Mouse (Mus musculus) lung, postnatal 0 days (tissue): ENCODE measurements around the gene Clcn6. TPM values are rescaled to one million over a fixed set of nuclear protein-coding genes. Genes with fewer than 3 reads are reported as not detected.
A peak's percentile ranks its signal among the peaks of the same experiment; 100 is the strongest.

Experiments used
- ATAC-seq: fragments of 200-750 bp; cut with Nextera tagmentation; 2 replicates; pipeline ENCODE4 v1.8.0; 2017; ENCODE audit warnings: moderate library complexity
- DNase-seq: peaks from one replicate; pipeline ENCODE4 v3.0.0-alpha.2; 2016; ENCODE audit warnings: low spot score
- H3K27ac ChIP-seq: fragments of 300-500 bp; sonication (generic); 2 replicates; pipeline ENCODE4 v1.5.1; 2014; ENCODE audit warnings: antibody characterized with exemption, mild to moderate bottlenecking, low read length, mixed read lengths
- H3K27me3 ChIP-seq: fragments of 300-500 bp; sonication (generic); replicated peaks from 2 replicates; pipeline ENCODE4 v1.6.1; 2014; ENCODE audit warnings: low read length, mixed read lengths; ENCODE audit not compliant: insufficient read depth
- H3K36me3 ChIP-seq: fragments of 300-500 bp; sonication (generic); 2 replicates; pipeline ENCODE4 v1.6.1; 2014; ENCODE audit warnings: low read length, mixed read lengths; ENCODE audit not compliant: insufficient read depth
- H3K4me1 ChIP-seq: fragments of 300-500 bp; sonication (generic); 2 replicates; pipeline ENCODE4 v1.6.1; 2014; ENCODE audit warnings: antibody characterized with exemption, low read depth, low read length, mixed read lengths; ENCODE audit not compliant: insufficient read depth
- H3K4me2 ChIP-seq: fragments of 300-500 bp; sonication (generic); replicated peaks from 2 replicates; pipeline ENCODE4 v1.6.1; 2014; ENCODE audit warnings: low read depth, mild to moderate bottlenecking, low read length, moderate library complexity, mixed read lengths
- H3K4me3 ChIP-seq: fragments of 300-500 bp; sonication (generic); 2 replicates; pipeline ENCODE4 v1.5.1; 2014; ENCODE audit warnings: low read depth, low read length
- H3K9ac ChIP-seq: fragments of 300-500 bp; sonication (generic); replicated peaks from 2 replicates; pipeline ENCODE4 v1.6.1; 2014; ENCODE audit warnings: low read depth, mild to moderate bottlenecking
- H3K9me3 ChIP-seq: fragments of 300-500 bp; sonication (generic); 2 replicates; pipeline ENCODE4 v1.6.1; 2016; ENCODE audit warnings: low read length, mixed read lengths
- CTCF ChIP-seq: IDR thresholded peaks from 2 replicates; pipeline ENCODE4 v1.5.1; 2016; ENCODE audit warnings: antibody characterized with exemption, mild to moderate bottlenecking
- EP300 ChIP-seq: IDR thresholded peaks from 2 replicates; pipeline ENCODE4 v1.6.1; 2016; ENCODE audit warnings: antibody characterized with exemption, mild to moderate bottlenecking, control low read depth
- WGBS: fragments of 180-500 bp; shearing (Covaris S2); extraction: QIAGEN DNeasy Blood & Tissue Kit; methylation state at CpG from one replicate; pipeline ENCODE4 v1.1.7; 2014; 5-methylcytosine and 5-hydroxymethylcytosine counted together
- polyA plus RNA-seq: library from polyadenylated mRNA; unstranded; fragments of >200 nt; fragmentation: Nextera tagmentation; extraction: Ambion mirVana; gene quantifications from 2 replicates; pipeline ENCODE4 v1.2.1, GENCODE M21; 2015

Gene Clcn6
- polyA plus RNA-seq, 1 experiment from 2014 or later = 4.1 TPM

DNA sequence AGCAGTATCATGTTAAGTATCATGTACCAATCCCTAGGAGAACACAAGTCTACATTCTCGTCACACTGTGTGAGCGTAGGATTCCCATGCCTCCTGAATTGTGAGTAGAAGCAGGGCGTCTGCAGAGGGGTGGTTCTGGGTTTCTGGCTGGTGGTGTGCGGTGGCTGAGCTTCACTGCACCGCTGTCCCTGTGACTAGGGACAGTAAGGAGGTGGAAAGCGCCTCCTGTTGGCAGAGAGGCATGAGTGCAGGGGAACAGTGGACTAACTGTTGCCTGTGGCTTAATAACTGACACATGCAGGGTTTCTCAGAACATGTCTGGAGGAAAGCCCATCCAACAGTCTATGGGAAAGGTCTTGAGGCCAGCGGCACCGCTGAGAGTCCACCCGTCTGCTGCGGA is 23.2 kb downstream of the Clcn6 start:
- H3K4me3 ChIP-seq = no peak overlapping the region
- ATAC-seq = no peak
- no peak overlapping the region for H3K4me2 ChIP-seq
- no peak overlapping the region for H3K27ac ChIP-seq
- no peak overlapping the region for H3K9ac ChIP-seq
- no peaks in the 10 kb centered on the region for H3K4me1 ChIP-seq
- H3K9me3 ChIP-seq = no peaks in the 10 kb centered on the region
- H3K36me3 ChIP-seq = peaks cover 65% of the 10 kb centered on the region
- no peaks in the 10 kb centered on the region for H3K27me3 ChIP-seq
- 84% methylated on average over 10 of the region's 10 CpGs for WGBS
- TF ChIP-seq CTCF (peak; percentile 58), EP300 (no peak)
- no peak for DNase-seq

DNA sequence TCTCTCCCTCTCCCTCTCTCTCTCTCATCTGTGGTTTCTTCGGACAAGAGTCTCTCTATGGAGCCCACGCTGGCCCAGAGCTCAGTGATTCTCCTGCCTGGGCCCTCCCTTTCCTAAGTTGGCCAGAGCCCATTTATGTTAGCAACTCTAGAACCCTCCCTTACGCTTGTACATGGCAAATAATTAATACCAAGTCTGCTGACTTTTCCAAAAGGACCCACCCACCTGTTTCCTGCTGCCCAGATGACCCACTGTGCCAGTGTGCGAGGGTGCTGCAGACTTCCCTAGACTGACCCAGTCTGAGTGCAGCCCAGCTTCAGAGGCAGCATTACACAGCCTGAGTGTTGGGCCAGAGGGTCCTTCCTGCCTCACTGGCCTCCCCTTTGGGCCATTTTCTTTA is 26.4 kb downstream of the Clcn6 start:
- H3K27ac ChIP-seq = no peak overlapping the region
- DNase-seq (no peak), ATAC-seq (no peak)
- H3K4me3 ChIP-seq = no peak overlapping the region
- H3K9ac ChIP-seq = no peak overlapping the region
- no peak overlapping the region for H3K4me2 ChIP-seq
- no peaks in the 10 kb centered on the region for H3K4me1 ChIP-seq
- H3K27me3 ChIP-seq = no peaks in the 10 kb centered on the region
- TF ChIP-seq EP300 (no peak), CTCF (no peak)
- H3K9me3 ChIP-seq = no peaks in the 10 kb centered on the region
- 91% methylated on average over 4 of the region's 4 CpGs for WGBS
- H3K36me3 ChIP-seq = peaks cover 76% of the 10 kb centered on the region; the same call in 1 of the 2 replicates

DNA sequence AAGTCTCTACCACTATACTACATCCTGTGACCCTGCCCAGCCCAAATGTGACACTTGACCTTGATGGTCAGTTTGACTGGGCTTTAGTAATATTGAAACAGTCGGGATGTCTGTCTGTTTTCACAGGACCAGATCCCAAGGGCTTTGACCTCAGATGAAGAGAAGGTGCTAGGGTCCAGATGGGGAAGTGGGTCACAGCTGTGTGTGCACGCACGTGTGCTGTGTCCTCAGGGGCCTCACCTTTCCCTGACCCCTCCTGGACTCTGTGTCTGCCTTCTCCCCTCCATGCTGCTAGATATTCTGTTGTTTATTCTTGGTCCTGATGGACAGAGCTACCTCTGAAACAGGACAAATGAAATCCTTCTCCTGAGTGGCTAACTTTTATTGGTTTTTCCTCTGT is 27.3 kb downstream of the Clcn6 start:
- Histone ChIP-seq H3K4me1 (no peaks in the 10 kb centered on the region), H3K36me3 (peaks cover 77% of the 10 kb centered on the region; the same call in 1 of the 2 replicates), H3K9ac (no peak overlapping the region), H3K4me3 (no peak overlapping the region), H3K4me2 (no peak overlapping the region), H3K27me3 (no peaks in the 10 kb centered on the region), H3K9me3 (no peaks in the 10 kb centered on the region), H3K27ac (no peak overlapping the region)
- no peak for DNase-seq
- no peak for ATAC-seq
- TF ChIP-seq CTCF = no peak
- no peak for TF ChIP-seq EP300
- 75% methylated on average over 3 of the region's 3 CpGs for WGBS

DNA sequence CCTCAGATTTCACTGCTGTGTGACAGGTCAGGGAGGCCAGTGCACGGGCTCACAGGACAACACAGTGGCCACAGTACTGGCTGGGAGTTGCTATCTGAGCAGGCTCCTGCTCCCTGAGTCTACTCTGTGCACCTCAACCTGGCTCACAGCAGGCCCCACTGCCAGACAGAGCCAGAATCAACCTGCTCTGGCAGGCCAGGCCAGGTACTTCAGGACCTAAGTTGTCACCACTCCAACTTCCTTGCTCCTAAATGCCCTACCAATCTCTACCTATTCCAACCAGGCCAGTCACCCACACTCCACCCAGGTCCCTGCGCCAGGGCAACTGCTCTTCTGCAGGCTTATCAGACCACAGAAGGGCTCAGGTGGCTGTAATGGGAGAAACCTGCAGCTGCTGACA is 29.0 kb downstream of the Clcn6 start:
- Histone ChIP-seq H3K36me3 (peaks cover 73% of the 10 kb centered on the region), H3K9me3 (no peaks in the 10 kb centered on the region), H3K27ac (no peak overlapping the region), H3K4me3 (no peak overlapping the region), H3K27me3 (no peaks in the 10 kb centered on the region), H3K9ac (no peak overlapping the region), H3K4me1 (no peaks in the 10 kb centered on the region), H3K4me2 (no peak overlapping the region)
- ATAC-seq (no peak), DNase-seq (no peak)
- no peak for TF ChIP-seq CTCF
- no peak for TF ChIP-seq EP300
- 89% methylated on average over 2 of the region's 2 CpGs for WGBS

DNA sequence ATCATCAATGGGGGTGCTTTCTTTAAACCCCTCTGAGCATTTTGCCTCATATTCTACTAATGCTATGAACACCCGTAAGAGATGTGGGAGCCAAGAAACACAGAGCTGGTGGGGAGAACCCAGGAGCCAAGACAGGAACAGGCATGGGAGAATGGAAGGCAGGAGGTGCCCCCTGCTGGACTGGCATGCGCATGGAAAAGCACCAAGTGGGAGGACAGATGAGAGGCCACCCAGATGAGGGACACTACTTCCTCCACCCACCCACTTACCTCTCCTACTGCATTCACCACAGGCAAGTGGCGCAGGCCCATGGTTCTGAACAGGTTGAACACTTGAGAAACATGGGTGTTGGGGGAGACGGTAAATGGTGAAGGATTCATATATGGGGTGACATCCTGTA is 30.2 kb downstream of the Clcn6 start:
- ATAC-seq = no peak
- Histone ChIP-seq H3K9me3 (no peaks in the 10 kb centered on the region), H3K27ac (no peak overlapping the region), H3K4me1 (no peaks in the 10 kb centered on the region), H3K4me2 (no peak overlapping the region), H3K4me3 (no peak overlapping the region), H3K36me3 (peaks cover 64% of the 10 kb centered on the region), H3K9ac (no peak overlapping the region), H3K27me3 (no peaks in the 10 kb centered on the region)
- 69% methylated on average over 4 of the region's 4 CpGs for WGBS
- TF ChIP-seq CTCF (peak; percentile 70), EP300 (no peak)
- peak; percentile 7 for DNase-seq

DNA sequence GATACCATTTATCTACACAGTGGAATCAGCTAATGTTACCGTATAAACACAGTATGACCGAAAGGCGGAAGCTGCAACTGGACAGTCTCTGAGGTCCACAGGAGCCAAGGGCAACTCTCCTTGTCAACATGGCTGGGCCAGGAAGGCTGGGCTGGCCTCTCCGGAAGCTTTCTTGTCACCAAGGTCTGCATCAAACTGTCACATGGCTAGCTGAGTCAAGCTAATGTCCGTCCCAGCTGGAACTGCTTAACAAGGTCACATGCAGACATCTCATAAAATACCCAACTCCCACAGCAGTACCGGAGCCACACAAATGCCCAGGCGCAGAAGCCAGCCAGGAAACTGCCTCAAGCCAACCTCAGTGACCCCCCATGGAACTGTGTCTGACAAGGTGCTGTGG is 34.3 kb downstream of the Clcn6 start:
- Histone ChIP-seq H3K9me3 (no peaks in the 10 kb centered on the region), H3K4me2 (no peak overlapping the region), H3K27me3 (no peaks in the 10 kb centered on the region), H3K9ac (no peak overlapping the region), H3K36me3 (peaks cover 33% of the 10 kb centered on the region), H3K4me1 (no peaks in the 10 kb centered on the region), H3K4me3 (no peak overlapping the region), H3K27ac (no peak overlapping the region)
- TF ChIP-seq CTCF (no peak), EP300 (no peak)
- DNase-seq (no peak), ATAC-seq (no peak)
- 93% methylated on average over 7 of the region's 7 CpGs for WGBS

DNA sequence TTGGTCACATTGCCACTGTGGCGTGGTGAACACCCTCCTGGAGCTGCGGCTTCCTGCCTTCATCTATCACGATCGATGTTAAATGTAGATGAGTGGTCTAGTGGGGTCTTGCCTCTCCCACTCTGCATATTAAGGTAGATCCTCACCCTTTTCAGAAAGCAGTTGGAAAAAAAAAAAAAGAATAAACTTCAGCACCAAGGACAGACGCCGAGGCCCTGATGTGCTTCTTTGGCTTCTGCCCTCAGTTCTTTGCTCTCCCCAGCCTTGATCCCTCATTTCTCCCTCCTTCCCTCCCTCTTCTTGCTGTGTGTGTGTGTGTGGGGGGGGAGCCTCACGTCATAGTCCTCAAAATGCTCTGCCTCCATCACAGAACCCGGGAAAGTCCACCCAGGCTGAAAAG is 36.8 kb downstream of the Clcn6 start:
- no peak overlapping the region for H3K4me2 ChIP-seq
- H3K36me3 ChIP-seq = peaks cover 16% of the 10 kb centered on the region
- H3K9me3 ChIP-seq = no peaks in the 10 kb centered on the region
- WGBS = 48% methylated on average over 8 of the region's 8 CpGs
- TF ChIP-seq CTCF (no peak), EP300 (no peak)
- no peak for DNase-seq
- H3K27me3 ChIP-seq = no peaks in the 10 kb centered on the region
- H3K9ac ChIP-seq = no peak overlapping the region
- H3K4me1 ChIP-seq = no peaks in the 10 kb centered on the region
- ATAC-seq = no peak
- no peak overlapping the region for H3K27ac ChIP-seq
- no peak overlapping the region for H3K4me3 ChIP-seq
